Mouse (Mus musculus) kidney, adult 2 months (tissue): ENCODE measurements around the gene Kcnip2. TPM values are rescaled to one million over a fixed set of nuclear protein-coding genes. Genes with fewer than 3 reads are reported as not detected.

Experiments used
- DNase-seq: peaks from one replicate; pipeline ENCODE4 v3.0.0; 2021
- H3K27ac ChIP-seq: fragments of 200-500 bp; 2 replicates; pipeline ENCODE4 v1.5.1; 2012; ENCODE audit warnings: low read depth, low read length, control low read depth, inconsistent platforms; ENCODE audit not compliant: insufficient read depth
- H3K27me3 ChIP-seq: fragments of 200-500 bp; replicated peaks from 2 replicates; pipeline ENCODE4 v1.6.1; 2012; ENCODE audit warnings: mild to moderate bottlenecking, moderate library complexity, low read length, inconsistent platforms; ENCODE audit not compliant: control insufficient read depth, insufficient read depth
- H3K36me3 ChIP-seq: fragments of 200-500 bp; 2 replicates; pipeline ENCODE4 v1.6.1; 2012; ENCODE audit warnings: mild to moderate bottlenecking, moderate library complexity, low read length, inconsistent platforms; ENCODE audit not compliant: control insufficient read depth, insufficient read depth
- H3K4me1 ChIP-seq: fragments of 200-500 bp; 2 replicates; pipeline ENCODE4 v1.6.1; 2011; ENCODE audit warnings: low read length; ENCODE audit not compliant: control insufficient read depth, insufficient read depth
- H3K4me3 ChIP-seq: fragments of 200-500 bp; 2 replicates; pipeline ENCODE4 v1.5.1; 2011; ENCODE audit warnings: mild to moderate bottlenecking, low read depth, low read length, control low read depth; ENCODE audit not compliant: insufficient read depth
- CTCF ChIP-seq: fragments of 200-500 bp; conservative IDR thresholded peaks from 2 replicates; pipeline ENCODE4 v1.5.1; 2011; ENCODE audit warnings: low read depth, mild to moderate bottlenecking, control low read depth, low read length, moderate library complexity, mixed read lengths; ENCODE audit not compliant: insufficient read depth, insufficient read length
- POLR2A ChIP-seq: fragments of 200-500 bp; IDR thresholded peaks from one replicate; pipeline ENCODE4 v1.6.1; 2011; ENCODE audit warnings: low read depth, low read length, control low read depth
- WGBS: fragments of 180-500 bp; shearing (Covaris S2); methylation state at CpG from one replicate; pipeline ENCODE4 v1.1.7; 2018; 5-methylcytosine and 5-hydroxymethylcytosine counted together
- polyA plus RNA-seq: library from polyadenylated mRNA; depleted of rRNA; stranded (reverse); fragments of >200 nt; gene quantifications from 2 replicates; pipeline ENCODE4 v1.2.3, GENCODE M21; 2012

The Kcnip2 gene
- polyA plus RNA-seq, 1 experiment, result 9.2 TPM

DNA sequence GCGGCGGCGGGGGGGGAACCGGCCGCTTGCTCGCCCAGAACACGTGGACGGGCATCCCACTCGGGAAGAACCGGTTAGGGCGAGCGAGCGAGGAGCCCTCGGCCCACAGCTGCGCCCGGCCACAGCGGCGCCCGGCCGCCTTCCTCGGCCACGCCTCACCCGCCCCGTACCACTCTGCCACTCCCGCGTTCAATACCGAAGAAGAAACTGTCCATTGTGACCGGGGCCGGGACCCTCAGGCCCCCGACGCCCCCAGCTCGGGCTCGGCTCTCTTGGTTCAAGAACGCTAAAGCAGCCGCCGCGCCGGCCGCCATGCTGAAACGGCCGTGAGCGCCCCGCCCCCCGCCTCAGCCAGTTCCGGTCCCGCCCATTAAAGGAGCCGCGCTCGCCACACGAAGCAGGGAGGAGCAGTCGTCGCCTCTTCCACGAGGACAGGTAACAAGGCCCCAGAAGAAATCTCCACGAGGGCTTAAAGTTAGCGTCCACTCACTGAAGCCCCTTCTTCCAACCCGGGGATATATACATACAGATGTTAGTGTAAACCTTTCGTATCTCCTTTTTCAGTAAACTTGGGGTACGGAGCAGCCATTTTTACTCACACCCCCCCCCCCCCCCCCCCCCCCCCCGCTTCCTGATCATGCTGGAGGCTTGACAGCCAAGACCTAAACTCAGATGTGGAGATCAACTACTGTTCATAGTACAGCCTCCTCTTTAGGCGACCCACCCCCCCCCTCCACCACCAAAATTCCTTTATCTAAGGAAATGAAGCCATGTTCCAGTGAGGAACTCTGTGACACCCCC lies 66.4 kb downstream of the Kcnip2 start, which contains the start of gene Npm3:
Gene Npm3 (minus strand): TSS at position 349 of the 801 bp plus-strand sequence.
- peaks cover 4% of the 10 kb centered on the region; the same call in 1 of the 2 replicates for H3K36me3 ChIP-seq
- peak; percentile 90 for DNase-seq
- peak within 1 kb of the TSS; percentile 98 for H3K4me3 ChIP-seq
- H3K27ac ChIP-seq, result peak within 1 kb of the TSS; percentile 26; the same call in 1 of the 2 replicates
- H3K27me3 ChIP-seq, result no peaks in the 10 kb centered on the region
- under 1% methylated on average over 59 of the region's 60 CpGs for WGBS
- peaks cover 23% of the 10 kb centered on the region for H3K4me1 ChIP-seq
- no peak for TF ChIP-seq POLR2A
- TF ChIP-seq CTCF, result no peak

DNA sequence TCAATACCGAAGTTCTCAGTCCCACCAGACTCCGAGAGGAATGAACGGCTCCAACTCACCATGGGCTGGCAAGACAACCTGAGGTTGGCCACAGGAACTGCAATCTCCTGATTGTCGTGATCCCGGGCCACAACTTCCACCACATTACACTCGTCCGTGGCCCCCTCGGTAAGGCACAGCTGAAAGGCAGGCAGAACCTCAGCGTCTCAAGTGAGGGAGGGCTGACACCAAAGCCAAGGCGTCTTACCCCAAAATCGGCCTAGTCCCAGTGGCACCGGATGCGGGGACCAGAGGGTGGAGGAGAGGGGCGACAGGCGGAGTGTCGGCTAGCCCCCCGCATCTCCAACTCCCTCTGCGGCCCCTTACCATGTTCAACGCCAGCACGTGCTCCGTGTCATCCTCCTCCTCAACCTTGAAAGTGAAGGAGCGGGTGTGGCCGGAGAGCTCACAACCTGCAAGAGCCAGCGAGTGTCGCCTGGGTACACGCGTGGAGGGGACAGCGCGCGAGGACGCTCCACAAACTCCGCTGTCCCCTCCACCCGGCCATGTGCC lies 67.1 kb downstream of the Kcnip2 start:
- H3K36me3 ChIP-seq, result peaks cover 2% of the 10 kb centered on the region; the same call in 1 of the 2 replicates
- H3K27ac ChIP-seq, result peak overlapping the region; percentile 26; the same call in 1 of the 2 replicates
- no peak for DNase-seq
- H3K4me1 ChIP-seq, result peaks cover 17% of the 10 kb centered on the region
- TF ChIP-seq CTCF (no peak), POLR2A (no peak)
- H3K27me3 ChIP-seq, result no peaks in the 10 kb centered on the region
- peak overlapping the region; percentile 98 for H3K4me3 ChIP-seq
- WGBS, result 2% methylated on average over 33 of the region's 33 CpGs

GRCm38 (mm10) chr19:45748206-45748605 lies 67.7 kb downstream of the Kcnip2 start:
- peaks cover 2% of the 10 kb centered on the region; the same call in 1 of the 2 replicates for H3K36me3 ChIP-seq
- peaks cover 14% of the 10 kb centered on the region; the same call in 1 of the 2 replicates for H3K4me1 ChIP-seq
- H3K27me3 ChIP-seq, result no peaks in the 10 kb centered on the region
- WGBS, result 40% methylated on average over 9 of the region's 9 CpGs
- H3K4me3 ChIP-seq, result peak overlapping the region; percentile 98
- DNase-seq, result no peak
- TF ChIP-seq POLR2A (no peak), CTCF (no peak)
- H3K27ac ChIP-seq, result no peak overlapping the region

DNA sequence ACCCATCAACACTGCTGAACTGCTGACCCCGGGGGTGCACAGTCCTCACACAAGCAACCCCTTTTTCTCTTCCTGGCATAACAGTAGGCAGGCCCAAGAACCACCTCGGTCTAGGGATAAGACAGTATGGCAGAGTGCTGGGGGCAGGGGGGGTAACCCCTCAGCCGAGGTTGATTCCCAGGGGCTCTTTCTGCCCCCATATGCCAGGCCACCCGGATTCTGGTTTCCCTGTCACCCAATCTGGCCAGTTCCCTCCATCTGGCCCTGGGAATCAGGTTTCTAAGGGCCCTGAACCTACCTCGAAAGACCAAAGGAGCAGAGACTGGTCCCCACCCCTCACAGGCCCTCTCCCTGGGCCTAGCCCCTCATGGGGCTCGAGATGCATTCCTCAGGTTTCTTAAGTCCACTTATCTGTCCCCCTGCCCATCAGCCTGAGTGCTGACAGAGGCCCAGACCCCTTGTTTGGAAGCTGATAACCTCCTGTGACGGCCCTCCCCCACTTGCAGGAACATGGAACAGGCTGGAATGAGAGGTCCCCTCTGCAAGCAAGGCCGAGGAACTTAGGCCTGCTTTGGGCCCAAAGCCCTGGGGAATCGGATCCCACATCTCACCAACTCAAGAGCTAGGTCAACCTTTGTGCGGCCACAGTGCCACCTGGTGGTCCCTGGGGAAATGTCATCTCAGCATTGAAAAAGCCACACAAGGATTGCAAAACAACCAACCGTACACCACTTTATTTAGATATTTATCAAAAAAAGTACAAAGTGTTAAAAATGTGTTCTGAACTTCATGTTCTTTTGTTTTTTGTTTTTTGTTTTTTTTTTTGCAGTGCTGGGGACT lies 68.6 kb downstream of the Kcnip2 start:
- 35% methylated on average over 11 of the region's 11 CpGs for whole genome bisulfite sequencing

DNA sequence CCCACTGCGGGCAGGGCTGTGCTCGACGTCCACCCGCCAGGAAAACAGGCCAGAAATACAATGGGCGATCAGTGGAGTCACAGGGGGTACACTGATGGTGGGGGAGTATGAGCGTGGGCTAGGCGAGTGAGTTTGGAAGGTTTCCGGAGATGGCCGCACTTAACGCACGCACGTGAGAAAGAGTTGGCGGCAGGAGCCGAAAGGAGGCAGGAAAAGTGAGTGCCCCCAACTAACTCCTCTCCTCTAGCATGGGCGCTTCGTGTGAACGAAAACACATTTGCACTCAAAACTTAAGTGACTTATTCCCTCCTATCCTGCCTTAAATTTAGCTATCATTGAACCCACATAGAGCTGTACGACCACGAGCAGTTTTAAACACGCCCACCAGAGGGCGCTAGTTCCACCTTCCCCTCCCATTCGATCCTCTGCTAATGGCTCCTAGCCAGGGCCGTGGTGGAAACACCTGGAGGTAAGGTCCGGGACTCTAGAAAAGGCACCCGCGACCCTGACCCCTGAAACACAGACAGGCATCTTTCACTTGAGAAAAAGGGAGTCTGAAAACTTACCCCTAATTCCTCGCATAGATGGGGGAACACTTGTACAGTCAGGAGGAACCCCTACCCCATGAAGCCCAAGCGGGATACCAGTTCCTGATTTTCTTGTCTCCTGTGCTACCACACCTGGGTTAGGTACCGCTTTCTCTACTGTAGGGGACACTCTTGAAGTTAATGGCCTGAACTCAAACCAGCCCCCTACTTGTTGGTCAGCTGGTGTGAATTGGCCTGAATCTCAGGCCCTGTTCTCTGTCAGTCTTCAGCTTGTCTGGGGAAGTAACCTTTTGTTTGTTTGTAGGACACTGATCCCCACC lies 69.5 kb downstream of the Kcnip2 start:
- TF ChIP-seq CTCF (peak; percentile 84), POLR2A (no peak)
- H3K27ac ChIP-seq, result no peak overlapping the region
- WGBS, result 26% methylated on average over 29 of the region's 29 CpGs
- no peaks in the 10 kb centered on the region for H3K36me3 ChIP-seq
- H3K27me3 ChIP-seq, result peaks cover 11% of the 10 kb centered on the region
- H3K4me3 ChIP-seq, result no peak overlapping the region
- H3K4me1 ChIP-seq, result peaks cover 14% of the 10 kb centered on the region; the same call in 1 of the 2 replicates
- peak; percentile 87 for DNase-seq

More for the DNA sequence above, 68.6 kb downstream of the Kcnip2 start:
- TF ChIP-seq CTCF (peak; percentile 87), POLR2A (no peak)
- Histone ChIP-seq H3K27ac (no peak overlapping the region), H3K4me3 (no peak overlapping the region), H3K4me1 (peaks cover 14% of the 10 kb centered on the region; the same call in 1 of the 2 replicates), H3K27me3 (peaks cover 7% of the 10 kb centered on the region), H3K36me3 (0 out of 2 replicates have a peak, but pooled peaks cover 2% of the 10 kb centered on the region)
- peak; percentile 90 for DNase-seq
